Mouse (Mus musculus): Measurements from ENCODE around the gene Trappc1.

GRCm38 (mm10) chr11:69316361-69316760 is 7.4 kb upstream of the Trappc1 start:
- TF ChIP-seq CTCF (IDR thresholded peaks at IDR 0.05; ENCODE audit: low read depth) = no peak
- no peak for TF ChIP-seq EP300 (IDR thresholded peaks at IDR 0.05; ENCODE audit: low read depth)

Data from liver, embryonic 14.5 days (tissue).